Mouse (Mus musculus): ENCODE results near the gene Dync1i1.
"Not testable (repeated sequence)": the region's sequence is repeated elsewhere in the genome, so short reads cannot be mapped to it uniquely, and the experiment has no call there.

Dync1i1 gene

DNA sequence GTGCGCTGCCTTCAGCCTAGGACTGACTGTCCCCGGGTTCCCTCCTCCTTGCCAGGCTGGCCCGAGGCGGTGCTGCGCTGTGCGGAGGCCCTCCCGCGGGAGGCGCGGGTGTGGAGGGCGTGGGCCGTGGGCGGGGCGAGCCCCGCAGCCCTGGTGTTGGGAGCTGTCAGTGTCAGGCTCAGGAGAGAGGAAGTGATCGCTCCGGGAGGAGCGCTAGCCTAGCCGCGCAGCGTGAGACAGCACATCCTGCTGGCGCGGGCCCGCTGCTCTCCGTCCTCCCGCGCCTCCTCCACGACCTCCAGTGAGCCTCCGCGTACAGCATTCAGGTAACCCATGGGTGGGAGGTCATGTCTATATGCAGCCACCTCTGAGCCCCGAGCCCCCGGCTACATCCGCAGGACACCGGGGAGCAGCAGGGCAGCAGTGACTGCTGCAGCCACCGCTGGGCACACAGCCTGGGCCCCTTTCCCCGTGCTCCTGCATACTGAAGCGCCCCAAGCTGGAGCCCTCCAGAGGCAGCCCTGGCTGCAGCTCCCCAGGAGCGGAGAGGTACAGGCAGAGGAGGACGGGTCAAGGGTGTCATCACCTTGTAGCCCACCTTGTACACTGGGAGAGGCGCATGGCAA, at the start of gene Dync1i1:
TSS of gene Dync1i1 (plus strand) at position 29 of the 626 bp plus-strand sequence.
- DNase-seq, result no peak

DNA sequence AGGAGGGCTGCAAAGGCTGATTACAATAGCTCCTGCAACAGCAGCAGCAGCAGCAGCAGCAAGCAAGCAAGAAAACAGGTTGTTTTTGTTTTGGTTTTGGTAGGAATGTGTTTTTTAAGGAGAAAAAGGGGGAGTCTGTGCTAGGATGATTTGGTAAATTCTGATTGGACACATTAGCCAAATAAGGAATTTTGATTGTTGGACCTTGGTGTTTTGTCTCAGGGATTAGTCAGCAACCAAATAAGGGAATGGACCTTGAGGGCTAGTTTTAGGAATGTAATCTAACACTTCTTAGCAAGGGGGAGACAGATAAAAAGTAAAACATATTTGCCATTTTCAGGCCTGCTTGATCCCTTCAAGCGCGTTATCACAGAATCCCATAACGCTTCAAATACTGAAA, 45.7 kb upstream of the Dync1i1 start:
- no peak for DNase-seq

DNA sequence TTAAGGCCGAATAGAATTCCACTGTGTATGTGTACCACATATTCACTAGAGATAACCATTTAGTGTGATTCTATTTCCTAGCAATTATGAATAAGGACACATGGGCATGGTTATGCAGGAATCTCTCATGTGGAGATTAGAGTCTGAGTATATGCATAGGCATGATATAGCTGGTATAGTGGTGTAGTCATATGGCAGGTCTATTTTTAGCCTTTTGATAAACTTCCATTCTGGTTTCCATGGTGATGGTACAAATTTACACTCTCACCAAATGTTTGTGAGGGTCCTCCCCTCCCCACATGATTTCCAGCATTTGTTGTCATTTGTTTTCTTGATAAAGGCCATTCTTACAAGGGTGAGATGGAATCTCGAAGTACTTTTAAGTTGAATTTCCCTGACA, 23.6 kb upstream of the Dync1i1 start:
- DNase-seq, result no peak

DNA sequence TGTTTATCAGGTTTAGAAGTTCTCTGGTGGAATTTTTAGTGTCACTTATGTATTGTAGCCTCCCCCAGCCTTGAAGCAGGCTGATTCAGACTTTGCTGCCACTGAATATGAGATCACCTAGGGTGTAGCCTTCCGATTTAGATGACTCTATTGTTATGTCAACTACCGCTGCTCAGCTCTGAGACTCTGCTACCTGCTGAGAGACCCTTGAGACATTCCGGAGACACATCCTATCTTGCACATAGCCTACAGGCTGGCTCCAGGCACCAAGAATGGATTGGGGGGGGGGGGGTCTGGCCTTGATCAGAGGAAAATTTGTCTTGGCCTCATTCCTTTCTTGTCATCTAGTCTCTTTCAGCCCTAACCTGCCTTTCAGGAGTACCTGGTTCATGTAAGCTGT, 17.5 kb upstream of the Dync1i1 start:
- not testable (repeated sequence) for DNase-seq

DNA sequence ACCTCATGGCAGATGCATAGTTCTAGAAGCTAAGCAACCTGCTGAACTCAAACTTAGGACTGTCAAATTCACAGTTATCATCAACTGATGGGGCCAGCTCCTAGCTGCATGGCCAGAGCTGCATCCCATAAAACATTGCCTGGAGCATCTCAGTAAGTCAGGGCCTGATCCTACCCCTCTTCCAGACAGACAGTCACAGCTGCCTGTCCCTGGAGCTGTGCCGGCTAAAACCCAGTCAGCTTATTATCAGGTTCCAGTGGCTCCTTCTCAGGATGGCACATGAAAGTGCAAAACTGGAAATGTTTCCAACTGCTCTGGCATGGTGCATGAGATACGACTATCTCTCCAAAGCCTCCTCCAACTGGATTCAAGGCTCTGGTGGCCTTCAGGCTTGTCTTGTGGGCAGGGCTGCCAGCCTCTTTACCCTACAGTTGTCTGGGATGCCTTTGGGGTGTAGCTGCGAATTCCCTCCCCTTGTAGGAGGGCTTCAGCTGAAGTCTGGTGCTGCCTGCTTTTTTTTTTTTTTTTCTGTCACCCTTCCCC, 15.3 kb upstream of the Dync1i1 start:
- no peak for DNase-seq

DNA sequence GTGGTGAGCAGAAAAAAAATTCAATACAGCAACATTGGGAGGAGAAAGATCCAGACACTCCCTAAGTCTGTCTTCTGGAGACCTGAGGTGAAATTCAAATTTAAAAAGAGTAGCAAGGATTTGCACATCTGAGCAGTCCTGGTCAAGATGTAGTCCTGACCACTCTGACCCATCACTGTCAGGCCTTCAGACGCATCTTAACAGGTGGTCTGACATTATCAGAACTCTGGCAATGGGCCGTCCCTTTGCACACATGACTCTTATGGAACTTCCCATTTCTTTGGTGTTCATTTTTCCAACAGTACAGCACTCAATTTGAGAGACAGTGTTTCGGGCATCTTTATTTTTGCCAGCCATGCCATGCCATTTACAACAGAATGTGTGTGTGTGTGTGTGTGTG, 12.8 kb upstream of the Dync1i1 start:
- no peak for DNase-seq

DNA sequence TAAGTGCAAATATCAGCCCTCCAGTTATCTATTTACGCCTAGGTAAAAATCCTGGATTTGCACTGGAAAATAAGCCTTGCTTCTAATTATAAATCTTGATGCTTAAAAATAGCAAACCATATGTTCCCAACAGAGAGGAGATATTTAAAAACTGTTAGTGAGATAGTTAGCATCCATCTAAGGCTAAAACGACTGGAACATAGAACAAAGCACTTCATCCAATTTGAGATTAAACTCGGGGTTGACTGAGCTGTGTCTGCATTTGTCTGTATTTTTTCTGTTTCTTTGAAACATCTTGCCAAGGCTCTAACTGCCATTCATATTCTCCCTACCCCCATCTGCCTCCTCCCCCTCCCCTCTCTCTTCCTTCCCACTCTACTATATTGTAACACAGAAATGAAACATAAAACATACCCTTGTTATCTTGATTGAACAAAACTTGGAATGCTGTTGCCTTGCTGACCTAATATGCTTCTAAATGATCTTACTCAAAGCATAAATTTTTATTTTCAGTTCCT, 10.3 kb upstream of the Dync1i1 start:
- DNase-seq, result no peak

DNA sequence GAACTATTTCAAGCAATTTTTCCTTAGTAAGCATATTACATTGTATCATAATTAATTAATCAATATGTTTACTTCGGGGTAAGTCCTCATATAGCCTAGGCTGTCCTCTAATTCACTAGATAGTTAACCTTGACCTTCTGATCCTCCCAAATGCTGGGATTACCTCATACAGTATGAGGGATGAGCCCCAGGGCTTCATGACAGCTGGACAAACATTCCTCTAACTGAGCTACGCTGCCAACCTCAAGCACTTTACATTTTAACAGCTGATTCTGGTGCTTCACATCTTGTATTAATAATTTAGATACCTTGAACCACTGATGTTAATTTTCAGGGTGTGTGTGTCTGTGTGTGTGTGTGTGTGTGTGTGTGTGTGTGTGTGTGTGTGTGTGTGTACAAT, 6.5 kb upstream of the Dync1i1 start:
- no peak for DNase-seq

DNA sequence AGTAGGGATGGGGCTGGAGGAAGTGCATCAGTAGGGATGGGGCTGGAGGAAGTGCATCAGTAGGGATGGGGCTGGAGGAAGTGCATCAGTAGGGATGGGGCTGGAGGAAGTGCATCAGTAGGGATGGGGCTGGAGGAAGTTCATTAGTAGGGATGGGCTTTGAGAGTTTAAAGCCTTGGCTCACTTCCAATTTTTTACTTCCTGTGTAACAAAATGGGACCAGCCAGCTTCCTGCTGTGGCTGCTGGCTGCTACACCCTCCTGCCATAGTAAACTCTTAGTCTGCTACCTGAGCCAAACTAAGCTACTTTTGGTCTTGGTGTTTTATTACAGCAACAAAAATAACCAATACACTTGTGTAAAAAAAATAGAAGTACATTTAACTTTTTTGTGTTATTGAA, 4.7 kb upstream of the Dync1i1 start:
- DNase-seq, result not testable (repeated sequence)

DNA sequence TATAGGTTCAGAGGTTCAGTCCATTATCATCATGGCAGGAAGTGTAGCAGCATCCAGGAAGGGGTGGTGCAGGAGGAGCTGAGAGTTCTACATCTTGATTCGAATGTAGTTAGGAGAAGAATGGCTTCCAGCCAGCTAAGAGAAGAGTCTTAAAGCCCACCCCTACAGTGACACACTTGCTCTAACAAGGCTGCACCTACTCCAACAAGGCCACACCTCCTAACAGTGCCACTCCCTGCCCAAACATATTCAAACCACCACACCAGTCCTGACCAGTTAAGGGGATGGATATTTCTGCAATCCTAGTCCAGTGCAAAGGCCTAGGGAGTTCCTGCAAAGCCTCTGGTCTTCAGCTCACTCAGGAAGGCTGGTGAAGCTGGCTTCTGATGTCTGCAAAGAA, 1.5 kb upstream of the Dync1i1 start:
- DNase-seq, result no peak

DNA sequence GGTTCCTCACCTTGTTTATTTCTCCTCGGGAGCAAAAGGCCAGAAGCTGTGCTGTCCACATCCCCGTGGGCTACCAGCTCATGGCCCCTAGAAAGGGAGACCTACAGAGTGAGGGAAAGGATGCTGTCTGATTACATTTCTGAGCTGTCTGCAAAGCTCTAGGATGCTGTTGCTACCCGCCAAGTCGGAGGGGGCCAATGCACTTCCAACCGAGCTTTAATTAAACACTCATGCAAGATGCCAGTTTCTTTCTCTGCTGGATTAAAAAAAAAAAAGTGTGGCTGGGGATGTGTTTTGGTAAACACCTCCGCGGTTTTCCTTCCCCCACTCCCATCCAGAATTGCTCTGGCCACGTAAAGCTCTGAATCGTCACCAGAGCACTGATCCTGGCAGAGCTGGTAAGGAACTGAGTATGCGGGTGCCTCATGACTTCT, 815 bp downstream of the Dync1i1 start:
- DNase-seq, result no peak

DNA sequence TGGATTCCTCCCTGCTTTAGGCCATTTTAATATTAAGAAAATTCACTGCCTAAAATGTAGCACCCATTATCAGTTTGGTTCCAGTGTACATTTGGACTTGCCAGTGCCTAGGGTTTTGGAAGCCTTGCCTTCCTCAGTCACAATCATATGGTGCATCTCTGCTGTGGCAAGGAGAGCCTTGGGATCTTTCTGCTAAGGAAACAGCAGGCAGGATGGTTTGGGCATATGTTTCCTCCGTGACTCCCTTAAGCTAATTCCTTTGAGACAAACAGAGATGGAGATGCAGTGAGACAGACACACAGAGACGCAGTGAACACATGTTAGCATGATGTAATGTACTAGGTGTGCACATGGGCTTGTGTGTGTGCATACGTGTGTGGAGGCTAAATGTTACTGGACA, 7.8 kb downstream of the Dync1i1 start:
- no peak for DNase-seq

DNA sequence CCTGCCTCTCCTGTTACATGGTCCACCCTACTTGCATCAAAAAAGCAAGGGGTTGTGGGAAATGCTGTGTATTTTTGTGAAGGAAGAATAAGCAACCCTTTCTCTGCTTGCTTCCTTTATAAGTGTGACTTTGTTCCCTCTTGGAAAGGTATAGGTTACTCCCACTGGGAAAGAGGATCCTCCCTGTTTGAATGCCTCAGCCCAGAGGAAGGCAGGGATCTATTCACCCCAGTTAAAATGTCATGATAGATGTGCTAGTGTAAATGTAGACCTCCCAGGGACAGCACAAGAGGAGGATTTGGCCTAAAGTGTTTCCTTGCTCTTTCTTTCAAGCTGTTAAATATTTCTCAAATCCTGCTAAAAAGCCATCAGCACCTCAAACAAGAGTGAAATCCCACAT, 9.0 kb downstream of the Dync1i1 start:
- DNase-seq, result no peak

DNA sequence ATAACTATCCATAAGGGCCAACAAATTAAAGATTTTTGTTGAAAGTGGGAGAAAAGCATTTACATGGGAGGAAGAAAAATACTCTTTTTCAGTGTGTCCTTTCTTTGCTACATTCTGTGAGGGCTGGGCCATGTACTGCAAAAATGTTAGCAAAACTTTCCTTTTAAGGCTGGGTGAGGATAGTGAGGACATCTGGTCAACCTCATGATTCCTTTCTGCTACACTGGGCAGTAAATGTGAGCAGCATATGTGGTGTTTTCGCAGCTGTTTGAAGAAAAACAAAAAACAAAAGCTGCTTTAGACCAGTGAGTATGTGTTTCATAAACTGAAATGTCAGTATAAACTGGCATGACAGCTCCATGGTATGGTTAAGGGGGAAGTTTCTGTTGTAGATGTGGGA, 9.4 kb downstream of the Dync1i1 start:
- no peak for DNase-seq

DNA sequence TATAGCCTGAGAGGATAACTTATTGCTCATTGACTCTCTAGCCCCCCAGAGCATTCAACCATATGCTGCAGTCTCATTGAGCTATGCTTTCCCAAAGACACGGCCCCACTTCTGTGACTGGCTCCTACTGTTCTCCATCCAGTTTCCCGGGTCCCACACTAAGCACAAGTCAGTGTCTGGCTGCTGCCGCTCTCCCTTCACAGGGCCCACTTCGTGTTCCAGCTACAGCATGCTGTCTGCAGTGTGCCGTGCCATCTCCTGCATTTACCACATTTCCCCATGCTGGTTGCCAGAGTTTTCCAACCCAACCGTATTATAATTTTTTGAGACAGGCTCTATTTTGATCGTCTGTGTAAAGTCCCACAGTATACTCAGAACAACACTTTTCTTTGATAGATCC, 14.3 kb downstream of the Dync1i1 start:
- DNase-seq, result no peak

DNA sequence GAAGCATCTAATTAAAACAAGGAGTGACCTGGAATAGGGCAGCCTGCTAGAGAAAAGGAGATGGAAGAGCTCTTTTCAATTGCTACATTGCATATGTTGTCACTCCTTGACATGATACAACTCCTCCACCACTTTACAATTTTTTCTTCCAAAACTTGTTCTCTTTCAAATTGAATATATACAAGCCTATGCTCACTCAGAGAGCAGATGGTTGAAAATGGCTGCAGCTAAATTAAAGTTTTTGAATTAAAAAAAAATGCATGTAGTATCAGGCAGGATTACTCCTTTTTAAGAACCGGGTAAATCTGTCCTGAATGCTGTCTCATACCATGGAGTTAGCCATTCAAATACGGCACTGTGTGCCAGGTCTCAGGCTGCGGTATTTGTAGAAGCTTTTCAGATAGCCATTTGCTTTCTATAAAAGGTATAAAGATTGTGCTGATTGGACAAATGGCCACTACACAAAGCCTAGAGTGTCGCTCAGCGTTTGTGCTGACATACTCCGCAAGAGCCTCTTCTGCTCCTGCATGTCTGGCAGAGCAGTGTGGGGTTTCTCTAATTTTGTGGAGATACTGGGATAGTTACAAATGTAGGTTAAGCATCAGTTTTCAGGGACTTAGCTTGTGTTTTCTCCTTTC, 16.1 kb downstream of the Dync1i1 start:
- DNase-seq, result no peak

DNA sequence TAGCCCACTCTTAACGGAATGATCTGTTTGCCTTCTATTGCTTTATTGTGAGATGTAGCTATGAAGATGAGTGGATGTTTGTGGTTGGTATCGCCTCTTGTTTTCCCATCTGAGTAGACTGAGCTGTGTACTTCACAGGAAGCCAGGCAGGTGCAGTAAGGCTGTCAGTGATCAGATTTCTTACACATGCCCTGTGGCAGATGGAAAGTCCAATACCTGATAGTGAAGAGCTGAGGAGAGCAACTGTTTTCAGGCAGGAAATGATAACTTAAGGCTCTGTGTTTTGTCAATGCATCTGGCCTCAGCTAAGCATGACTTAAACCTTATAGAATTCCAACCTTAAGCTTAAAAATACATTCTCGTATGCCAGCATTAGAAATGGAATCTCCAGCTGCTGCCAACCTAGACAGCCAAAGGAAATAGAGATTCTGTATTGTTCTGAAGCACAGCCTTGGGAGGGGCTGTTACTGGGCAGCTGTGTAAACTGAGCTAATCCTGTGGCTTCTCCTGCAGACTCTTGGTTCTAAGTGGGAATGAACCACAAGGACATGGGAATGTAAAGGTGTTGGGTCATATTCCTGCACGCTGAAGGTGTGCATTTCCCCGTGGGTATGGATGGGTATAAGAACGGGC, 24.8 kb downstream of the Dync1i1 start:
- DNase-seq, result no peak

DNA sequence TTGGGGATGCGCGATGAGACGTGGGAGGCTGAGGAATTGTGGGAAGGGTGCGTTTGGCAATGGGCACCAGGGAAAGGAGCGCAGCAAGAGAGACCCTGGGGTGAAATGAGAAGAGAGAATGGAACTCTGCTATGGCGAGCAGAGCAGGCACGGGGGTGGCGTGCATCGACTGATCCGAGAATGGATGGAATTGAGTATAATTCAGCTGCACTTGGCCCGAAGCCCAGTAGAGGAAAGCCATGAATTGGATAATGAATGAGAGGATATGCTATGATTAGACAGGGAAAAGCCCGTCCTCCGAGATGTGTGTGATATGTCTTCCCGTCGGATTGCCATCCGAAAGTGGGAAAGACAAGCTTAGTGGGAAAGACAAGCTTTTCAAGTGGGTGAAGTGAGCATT, 26.7 kb downstream of the Dync1i1 start:
- no peak for DNase-seq

DNA sequence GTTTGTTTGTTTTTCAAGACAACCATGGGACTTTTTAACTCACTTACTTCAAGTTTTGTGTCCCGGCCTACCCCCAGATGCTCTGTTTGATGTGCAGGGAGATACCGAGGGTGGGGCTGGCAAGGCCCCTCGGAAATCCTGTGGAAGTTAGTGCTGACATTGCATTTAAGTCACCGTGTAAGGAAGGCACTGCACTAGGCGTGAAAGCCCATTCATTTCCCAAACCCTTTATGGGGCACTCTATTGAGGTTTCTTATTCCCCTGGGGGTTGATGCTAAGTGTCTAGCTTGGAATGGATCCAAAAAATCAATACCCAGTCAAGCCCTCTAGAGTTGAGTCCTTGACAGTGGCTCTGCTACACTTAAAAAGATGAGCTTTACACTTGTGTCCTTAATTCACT, 27.2 kb downstream of the Dync1i1 start:
- no peak for DNase-seq

DNA sequence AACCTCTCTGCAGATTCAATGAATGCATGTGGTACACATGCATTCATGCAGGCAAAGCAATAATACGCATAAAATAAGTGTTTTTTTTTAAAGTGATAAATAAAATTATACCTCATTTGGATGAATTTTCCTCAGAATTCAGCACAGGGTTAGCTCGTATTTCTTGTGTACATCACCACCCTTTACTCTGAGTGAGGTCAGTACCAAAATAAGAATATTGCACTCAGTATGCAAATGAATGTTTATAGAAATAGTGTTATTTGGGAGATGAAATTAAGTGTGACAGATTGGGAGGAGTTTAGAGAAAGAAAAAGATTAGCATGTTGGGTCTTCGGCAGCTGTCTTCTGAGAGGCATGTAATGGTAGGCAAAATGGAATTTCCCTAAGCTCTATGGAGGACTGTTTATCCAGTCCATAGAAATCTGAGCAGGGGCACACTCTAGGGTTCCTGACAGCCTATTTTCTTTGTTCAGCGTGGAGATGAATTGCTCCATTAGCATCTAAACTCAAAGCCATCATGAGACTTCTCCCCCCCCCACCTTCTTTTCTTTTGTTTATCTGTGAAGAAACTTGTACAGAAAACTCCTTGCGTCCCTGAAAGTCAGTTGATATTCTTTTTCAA, 31.2 kb downstream of the Dync1i1 start:
- DNase-seq, result no peak

DNA sequence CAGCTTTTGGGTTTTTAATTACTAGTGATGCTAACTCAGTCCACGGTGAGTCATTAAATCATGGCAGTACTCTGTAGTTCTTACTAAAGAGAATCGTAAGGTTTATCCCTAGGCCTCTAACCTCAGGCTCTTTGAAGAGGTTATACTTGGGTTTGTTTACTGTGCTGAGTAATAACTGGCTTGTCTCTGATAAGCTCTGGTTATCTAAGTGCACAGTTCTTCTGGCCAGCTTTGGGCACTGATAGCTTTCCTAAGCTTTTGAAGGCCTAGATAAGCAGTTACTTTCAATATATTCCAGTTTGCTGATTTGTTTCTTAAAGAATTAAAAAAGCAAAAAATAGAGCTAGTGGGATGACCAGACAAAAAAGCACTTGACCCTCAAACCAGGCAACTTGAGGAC, 37.5 kb downstream of the Dync1i1 start:
- DNase-seq, result no peak

DNA sequence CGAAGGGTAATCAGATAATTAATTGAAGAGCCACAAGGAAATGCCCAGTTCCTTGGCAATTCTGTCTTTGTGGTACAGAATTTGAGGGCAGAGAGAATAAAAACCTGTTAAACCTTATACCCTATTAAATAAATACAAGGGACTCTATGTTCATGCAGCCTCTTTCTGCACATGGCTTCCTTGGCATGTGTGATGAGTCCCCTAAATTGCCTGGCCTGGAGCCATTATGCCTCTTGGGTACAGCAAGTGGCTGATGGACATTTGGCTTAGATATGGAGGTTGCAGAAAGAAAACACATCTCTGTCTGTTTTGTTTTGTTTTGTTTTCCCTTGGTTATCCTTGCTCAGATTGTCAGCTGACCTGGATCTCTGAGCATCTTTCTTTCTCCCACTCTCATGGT, 43.1 kb downstream of the Dync1i1 start:
- no peak for DNase-seq

DNA sequence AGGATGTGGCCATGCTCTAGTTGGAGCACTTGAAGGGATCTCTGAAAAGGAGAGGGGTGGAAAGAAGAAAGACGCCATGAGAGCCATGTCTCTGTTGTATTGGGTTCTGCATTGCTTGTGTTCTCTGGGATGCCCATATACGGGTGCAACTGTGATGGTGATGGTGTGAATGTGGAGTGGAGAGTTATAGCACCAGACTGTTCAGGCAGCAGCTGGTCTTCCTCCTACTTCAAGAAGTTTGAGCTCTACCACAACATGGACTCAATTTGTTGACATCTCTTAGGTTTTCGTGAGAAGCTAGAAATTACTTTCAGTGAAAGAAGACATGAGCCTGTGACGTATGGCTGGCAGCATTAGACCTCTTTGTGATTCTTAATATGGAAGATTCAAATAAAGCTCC, 44.8 kb downstream of the Dync1i1 start:
- no peak for DNase-seq

DNA sequence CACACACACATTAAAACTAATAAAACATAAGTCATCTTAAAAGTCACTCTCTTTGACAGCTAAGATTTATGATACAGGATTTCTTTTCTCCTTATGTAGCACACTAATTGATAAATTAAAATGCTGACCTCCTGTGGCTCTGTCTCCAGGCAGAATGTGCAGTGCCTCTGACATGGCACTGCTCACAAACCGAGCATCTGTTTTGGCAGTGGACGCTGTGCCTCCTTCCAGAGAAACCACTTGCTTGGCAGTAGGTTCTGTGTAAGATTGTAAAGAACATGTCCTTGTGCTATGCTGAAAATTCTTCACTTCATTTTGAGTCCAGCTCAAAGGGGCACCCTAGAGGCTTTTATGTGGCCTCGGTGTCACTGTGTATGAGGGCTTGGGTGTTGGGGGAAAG, 50.0 kb downstream of the Dync1i1 start:
- DNase-seq, result no peak

Measured in kidney, adult 8-10 months (tissue).